Mouse (Mus musculus) embryonic facial prominence, embryonic 14.5 days (tissue): ENCODE results near the gene Adprhl2. TPM values are rescaled to one million over a fixed set of nuclear protein-coding genes. Genes with fewer than 3 reads are reported as not detected.

ENCODE experiments used
- ATAC-seq: fragments of 200-750 bp; cut with Nextera tagmentation; 2 replicates; pipeline ENCODE4 v1.8.0; 2017; ENCODE audit warnings: low read depth, moderate number of reproducible peaks, moderate TSS enrichment
- DNase-seq: peaks from one replicate; pipeline ENCODE4 v3.0.0-alpha.2; 2015; ENCODE audit warnings: low spot score
- H3K27ac ChIP-seq: fragments of 300-500 bp; sonication (generic); replicated peaks from 2 replicates; pipeline ENCODE4 v1.5.1; 2014; ENCODE audit warnings: low read depth, mild to moderate bottlenecking, low read length, moderate library complexity
- H3K27me3 ChIP-seq: fragments of 300-500 bp; sonication (generic); replicated peaks from 2 replicates; pipeline ENCODE4 v1.6.1; 2014; ENCODE audit warnings: low read length; ENCODE audit not compliant: control insufficient read depth, insufficient read depth
- H3K36me3 ChIP-seq: fragments of 300-500 bp; sonication (generic); 2 replicates; pipeline ENCODE4 v1.6.1; 2014; ENCODE audit warnings: low read length, mixed read lengths; ENCODE audit not compliant: control insufficient read depth, insufficient read depth
- H3K4me1 ChIP-seq: fragments of 300-500 bp; sonication (generic); 2 replicates; pipeline ENCODE4 v1.6.1; 2014; ENCODE audit warnings: antibody characterized with exemption, low read length; ENCODE audit not compliant: control insufficient read depth, insufficient read depth
- H3K4me2 ChIP-seq: fragments of 300-500 bp; sonication (generic); 2 replicates; pipeline ENCODE4 v1.6.1; 2014; ENCODE audit warnings: low read depth, mild to moderate bottlenecking, low read length, moderate library complexity, mixed read lengths
- H3K4me3 ChIP-seq: fragments of 300-500 bp; sonication (generic); 2 replicates; pipeline ENCODE4 v1.5.1; 2014; ENCODE audit warnings: low read depth, mild to moderate bottlenecking, low read length
- H3K9ac ChIP-seq: fragments of 300-500 bp; sonication (generic); 2 replicates; pipeline ENCODE4 v1.6.1; 2014; ENCODE audit warnings: low read depth, mild to moderate bottlenecking, low read length, moderate library complexity, mixed read lengths
- H3K9me3 ChIP-seq: fragments of 300-500 bp; sonication (generic); 2 replicates; pipeline ENCODE4 v1.6.1; 2016; ENCODE audit warnings: low read length; ENCODE audit not compliant: control insufficient read depth
- whole genome bisulfite sequencing: fragments of 180-500 bp; shearing (Covaris S2); extraction: QIAGEN DNeasy Blood & Tissue Kit; methylation state at CpG from one replicate; pipeline ENCODE4 v1.1.7; 2014; 5-methylcytosine and 5-hydroxymethylcytosine counted together
- polyA plus RNA-seq: library from polyadenylated mRNA; unstranded; fragments of >200 nt; fragmentation: Nextera tagmentation; extraction: Ambion mirVana; gene quantifications from 2 replicates; pipeline ENCODE4 v1.2.1, GENCODE M21; 2014

Gene Adprhl2
- polyA plus RNA-seq, 1 experiment from 2014 or later = 49.7 TPM

DNA sequence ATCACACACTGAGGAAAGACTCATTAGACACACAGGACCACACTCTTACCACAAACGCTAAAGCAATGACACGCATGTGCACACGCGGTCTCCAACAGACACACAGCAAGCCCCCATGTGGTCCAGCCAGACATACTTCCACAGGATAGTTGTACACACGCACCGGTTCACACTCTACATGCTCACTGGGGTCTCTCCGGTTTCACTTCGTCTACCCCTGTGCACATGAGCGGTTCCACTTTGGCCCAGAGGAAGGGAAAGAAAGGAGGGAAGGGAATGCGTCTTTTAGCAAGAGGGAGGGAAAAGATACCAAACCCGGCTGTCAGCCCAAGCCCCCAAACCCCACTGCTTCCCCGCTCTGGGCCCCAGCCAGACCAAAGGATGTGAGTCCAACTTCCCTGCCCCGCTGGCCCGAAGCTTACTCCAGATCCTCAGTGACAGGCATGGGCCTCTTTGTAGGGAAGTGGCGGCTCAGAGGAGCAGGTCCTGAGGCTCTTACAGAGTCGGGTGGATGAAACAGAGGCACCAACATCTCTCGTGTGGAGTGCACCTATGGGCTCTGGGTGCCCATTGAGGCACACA, 33.3 kb downstream of the Adprhl2 start:
- H3K4me3 ChIP-seq = peak overlapping the region; percentile 58
- DNase-seq = peak; percentile 60
- peaks cover 5% of the 10 kb centered on the region; the same call in 1 of the 2 replicates for H3K27me3 ChIP-seq
- H3K27ac ChIP-seq = peak overlapping the region; percentile 90
- peak overlapping the region; percentile 28; the same call in 1 of the 2 replicates for H3K9ac ChIP-seq
- peak; percentile 54 for ATAC-seq
- no peaks in the 10 kb centered on the region for H3K36me3 ChIP-seq
- peaks cover 26% of the 10 kb centered on the region for H3K4me1 ChIP-seq
- no peaks in the 10 kb centered on the region for H3K9me3 ChIP-seq
- WGBS = 24% methylated on average over 17 of the region's 17 CpGs
- peak overlapping the region; percentile 64 for H3K4me2 ChIP-seq

- H3K9ac ChIP-seq = peak overlapping the region; percentile 80
- H3K4me1 ChIP-seq = peaks cover 27% of the 10 kb centered on the region
- no peaks in the 10 kb centered on the region for H3K36me3 ChIP-seq
- peak overlapping the region; percentile 58 for H3K4me3 ChIP-seq
- peak overlapping the region; percentile 64 for H3K4me2 ChIP-seq
- peaks cover 5% of the 10 kb centered on the region; the same call in 1 of the 2 replicates for H3K27me3 ChIP-seq
- H3K9me3 ChIP-seq = no peaks in the 10 kb centered on the region
- DNase-seq = peak; percentile 31
- WGBS = 29% methylated on average over 10 of the region's 11 CpGs
- peak; percentile 23; the same call in 1 of the 2 replicates for ATAC-seq
- peak overlapping the region; percentile 90 for H3K27ac ChIP-seq
These were observed 34.1 kb downstream of the Adprhl2 start for GRCm38 (mm10) chr4:126287302-126287995.

DNA sequence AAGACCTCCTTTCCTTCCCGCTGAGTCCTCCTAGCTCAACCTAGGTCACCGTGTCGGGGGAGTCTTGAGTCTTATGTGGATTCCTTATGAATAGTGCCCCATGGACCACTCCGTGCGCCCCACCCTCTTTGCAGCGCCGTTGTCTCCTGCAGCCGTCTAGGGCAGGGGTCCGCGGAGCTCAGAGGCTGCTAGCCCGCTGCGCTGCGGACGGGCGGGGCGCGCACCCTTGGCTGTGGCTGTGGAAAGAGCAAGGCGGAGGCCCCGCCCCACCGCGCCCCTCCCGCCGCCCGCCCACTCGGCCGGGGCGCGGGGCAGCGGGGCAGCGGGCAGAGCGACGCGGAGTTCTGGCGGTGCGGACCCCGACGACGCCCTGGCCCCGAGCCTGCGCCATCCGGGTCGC, 35.0 kb downstream of the Adprhl2 start, which contains the start of gene Col8a2:
Gene Col8a2 (plus strand): TSS at position 302 of the 400 bp plus-strand sequence.
- WGBS = 5% methylated on average over 12 of the region's 42 CpGs
- Histone ChIP-seq H3K4me3 (peak within 1 kb of the TSS; percentile 58), H3K27me3 (peaks cover 5% of the 10 kb centered on the region; the same call in 1 of the 2 replicates), H3K9me3 (no peaks in the 10 kb centered on the region), H3K36me3 (no peaks in the 10 kb centered on the region), H3K4me1 (peaks cover 36% of the 10 kb centered on the region), H3K4me2 (peak within 1 kb of the TSS; percentile 64), H3K27ac (peak within 1 kb of the TSS; percentile 90), H3K9ac (peak within 1 kb of the TSS; percentile 80)
- ATAC-seq = peak; percentile 56
- DNase-seq = peak; percentile 27

DNA sequence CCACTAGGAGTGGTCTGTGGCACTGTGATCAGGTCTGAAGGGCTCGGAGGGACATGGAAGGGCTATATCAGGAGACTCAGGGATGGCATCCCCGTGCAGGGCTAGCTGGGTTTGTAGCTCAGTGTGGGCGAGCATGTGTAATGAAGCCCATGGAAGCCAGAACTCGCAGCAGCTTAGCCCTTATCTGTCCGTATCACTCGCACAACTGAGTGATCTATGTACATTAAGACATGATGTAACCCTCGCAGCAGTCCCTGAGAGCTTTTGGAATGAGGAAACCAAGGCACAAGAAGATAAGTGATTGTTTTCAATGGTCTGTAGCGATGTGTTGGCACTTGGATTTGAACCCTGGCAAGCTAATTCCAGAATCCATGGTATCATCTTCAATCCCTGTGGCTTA, 37.9 kb downstream of the Adprhl2 start:
- DNase-seq (no peak), ATAC-seq (no peak)
- Histone ChIP-seq H3K4me2 (no peak overlapping the region), H3K4me1 (peaks cover 34% of the 10 kb centered on the region), H3K36me3 (no peaks in the 10 kb centered on the region), H3K27ac (no peak overlapping the region), H3K27me3 (peaks cover 5% of the 10 kb centered on the region; the same call in 1 of the 2 replicates), H3K4me3 (no peak overlapping the region), H3K9ac (no peak overlapping the region), H3K9me3 (no peaks in the 10 kb centered on the region)
- whole genome bisulfite sequencing = 90% methylated on average over 8 of the region's 8 CpGs

DNA sequence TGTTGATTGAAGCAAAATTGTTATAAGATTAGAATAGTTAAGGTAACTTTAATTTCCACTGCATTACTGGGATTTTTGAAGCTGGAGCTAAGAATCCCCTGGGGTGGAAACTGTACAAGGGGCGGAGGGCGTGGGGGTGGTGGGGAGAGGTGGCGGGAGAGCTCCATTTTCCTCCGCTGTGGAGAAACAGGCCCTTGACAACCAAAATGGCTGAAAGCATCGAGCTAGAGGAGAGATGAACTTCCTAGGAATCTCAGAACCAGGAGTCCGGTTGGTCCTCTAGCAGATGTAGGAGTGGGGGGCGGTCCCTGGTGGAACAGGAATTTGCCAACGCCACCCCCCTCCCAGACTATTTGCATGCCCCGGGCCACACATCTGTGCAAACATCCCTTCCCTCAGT, 39.8 kb downstream of the Adprhl2 start:
- WGBS = 37% methylated on average over 9 of the region's 9 CpGs
- Histone ChIP-seq H3K27ac (peak overlapping the region; percentile 58; the same call in 1 of the 2 replicates), H3K4me2 (0 out of 2 replicates have a peak overlapping the region, but pooled peaks have one; percentile 15), H3K27me3 (0 out of 2 replicates have a peak, but pooled peaks cover 5% of the 10 kb centered on the region), H3K9me3 (no peaks in the 10 kb centered on the region), H3K4me3 (no peak overlapping the region), H3K9ac (no peak overlapping the region; the same call in 1 of the 2 replicates), H3K4me1 (peaks cover 36% of the 10 kb centered on the region), H3K36me3 (no peaks in the 10 kb centered on the region)
- DNase-seq (peak; percentile 24), ATAC-seq (no peak)

DNA sequence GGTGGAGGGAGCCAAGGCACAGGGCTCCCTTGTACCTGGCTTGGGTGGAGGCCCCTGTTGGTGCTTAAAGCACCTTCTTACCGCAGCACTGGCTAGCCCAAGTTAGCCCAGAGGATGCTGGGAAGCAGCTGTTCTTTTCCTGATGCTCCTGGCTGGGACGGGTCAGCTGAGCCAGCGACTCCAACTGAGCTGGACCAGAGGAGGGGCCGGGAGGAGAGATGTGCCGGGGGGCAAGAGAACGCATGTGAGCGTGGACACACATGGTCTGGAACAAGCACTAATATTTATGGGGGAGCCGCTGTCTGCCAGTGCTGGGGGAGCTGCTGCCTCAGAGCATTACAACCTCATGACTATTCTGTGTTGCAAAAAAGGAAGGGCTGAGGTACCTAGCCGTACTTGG, 42.5 kb downstream of the Adprhl2 start:
- WGBS = 35% methylated on average over 9 of the region's 9 CpGs
- Histone ChIP-seq H3K36me3 (peaks cover 10% of the 10 kb centered on the region), H3K9ac (peak overlapping the region; percentile 28), H3K4me3 (no peak overlapping the region), H3K9me3 (no peaks in the 10 kb centered on the region), H3K27ac (peak overlapping the region; percentile 85), H3K27me3 (no peaks in the 10 kb centered on the region), H3K4me1 (peaks cover 29% of the 10 kb centered on the region), H3K4me2 (peak overlapping the region; percentile 43)
- no peak for DNase-seq
- ATAC-seq = no peak

DNA sequence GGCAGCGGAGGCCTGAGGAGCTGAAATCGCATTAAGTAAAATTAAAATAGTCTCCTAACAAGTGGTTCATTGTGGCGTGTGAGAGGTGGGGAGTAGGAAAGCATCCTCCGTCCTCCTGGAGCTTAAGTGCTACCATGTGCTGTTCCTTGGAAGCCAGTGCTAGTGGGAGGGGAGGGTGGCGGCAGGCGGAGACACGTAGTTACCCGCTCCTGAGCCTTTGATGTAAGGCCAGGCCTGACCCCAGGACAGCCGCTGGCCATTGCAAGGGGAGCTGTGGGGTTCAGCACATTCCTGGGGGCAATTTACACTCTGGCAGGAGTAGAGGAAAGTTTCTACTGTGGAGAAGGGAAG, 43.0 kb downstream of the Adprhl2 start:
- DNase-seq (peak; percentile 83), ATAC-seq (peak; percentile 83)
- H3K36me3 ChIP-seq = peaks cover 14% of the 10 kb centered on the region
- no peak overlapping the region for H3K4me3 ChIP-seq
- WGBS = 16% methylated on average over 9 of the region's 9 CpGs
- H3K27ac ChIP-seq = peak overlapping the region; percentile 85
- peak overlapping the region; percentile 28 for H3K9ac ChIP-seq
- H3K9me3 ChIP-seq = no peaks in the 10 kb centered on the region
- no peaks in the 10 kb centered on the region for H3K27me3 ChIP-seq
- peak overlapping the region; percentile 43 for H3K4me2 ChIP-seq
- peaks cover 29% of the 10 kb centered on the region for H3K4me1 ChIP-seq

DNA sequence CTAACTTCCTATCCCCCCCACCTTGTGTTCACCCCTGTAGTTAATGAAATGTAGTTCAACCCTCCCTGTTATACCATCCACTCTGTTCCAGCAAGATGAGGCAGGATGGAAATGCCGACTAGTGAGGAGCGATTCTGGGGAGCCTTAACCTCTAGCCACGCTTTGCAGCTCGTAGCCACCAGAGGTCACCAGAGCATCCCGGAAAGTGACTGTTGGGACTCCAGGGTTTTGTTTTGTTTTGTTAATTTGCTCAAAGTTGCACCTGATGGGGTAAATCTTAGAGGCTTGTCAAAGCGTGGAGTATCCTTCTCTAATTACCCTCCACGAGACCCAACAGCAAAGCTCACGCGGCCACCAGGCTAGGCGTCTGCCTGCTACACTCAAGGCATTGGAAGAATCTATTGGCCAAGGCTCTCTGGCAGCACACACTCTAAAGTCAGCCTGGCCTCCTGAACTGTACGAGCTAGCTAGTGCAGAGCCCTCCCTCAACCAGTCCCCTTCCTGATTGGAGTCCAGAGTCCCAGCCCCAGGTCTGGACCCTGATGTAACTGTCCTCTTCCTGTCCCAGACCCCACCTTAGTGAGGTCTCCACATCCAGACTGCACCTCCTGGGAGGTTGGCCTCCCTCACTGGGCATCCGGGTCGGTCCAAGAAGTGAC, 43.5 kb downstream of the Adprhl2 start:
- Histone ChIP-seq H3K27ac (peak overlapping the region; percentile 85), H3K4me2 (peak overlapping the region; percentile 43), H3K9ac (peak overlapping the region; percentile 28; the same call in 1 of the 2 replicates), H3K4me1 (peaks cover 29% of the 10 kb centered on the region), H3K9me3 (no peaks in the 10 kb centered on the region), H3K27me3 (no peaks in the 10 kb centered on the region), H3K4me3 (0 out of 2 replicates have a peak overlapping the region, but pooled peaks have one; percentile 2), H3K36me3 (peaks cover 19% of the 10 kb centered on the region)
- ATAC-seq = peak; percentile 64
- DNase-seq = peak; percentile 68
- 4% methylated on average over 13 of the region's 13 CpGs for WGBS
